Comparison of ENCODE assay signal across 9 mouse cellular contexts in genomic region chr11:61514953-61515352, GRCm38 (mm10). TPM values are rescaled to one million over a fixed set of nuclear protein-coding genes. Genes with fewer than 3 reads are reported as not detected.
A peak's percentile ranks its signal among the peaks of the same experiment; 100 is the strongest.
DNase-seq lines count a peak whose midpoint lies in the region; ATAC-seq and TF ChIP-seq lines count a peak whose summit lies in the region.
"Had no signal": no experiment of that assay in that cellular context is flagged by ENCODE, and none has a peak within 500 bp of the region (broad histone marks: within the 10 kb centered on the region; RNA-seq: fewer than 3 reads in every experiment).

No protein-coding gene starts in this region.

- H3K4me2 ChIP-seq in heart, embryonic 12.5 days: no peak overlapping the region
- H3K4me2 ChIP-seq: liver, embryonic 13.5 days had no signal

- no peak overlapping the region for H3K9ac ChIP-seq in heart, embryonic 12.5 days
- H3K9ac ChIP-seq: liver, embryonic 13.5 days had no signal

- no peak overlapping the region for H3K4me3 ChIP-seq in heart, embryonic 12.5 days
- no peak overlapping the region for H3K4me3 ChIP-seq in thymus, adult 2 months (ENCODE audit: control insufficient read depth, insufficient read depth, low read length)
- H3K4me3 ChIP-seq: liver, embryonic 13.5 days had no signal

- no peak for ATAC-seq in heart, embryonic 12.5 days (ENCODE audit: insufficient number of reproducible peaks, low FRiP score)
- no peak for ATAC-seq in activated CD4-positive, CD25-positive, alpha-beta regulatory T cell, adult 4 months

- no peak overlapping the region for H3K27ac ChIP-seq in heart, embryonic 12.5 days (ENCODE audit: poor library complexity, severe bottlenecking)
- no peak overlapping the region for H3K27ac ChIP-seq in thymus, adult 2 months (ENCODE audit: control insufficient read depth, insufficient read depth, low read length)
- H3K27ac ChIP-seq: liver, embryonic 13.5 days had no signal

- TF ChIP-seq POLR2A in thymus, adult 2 months (IDR thresholded peaks at IDR 0.05; ENCODE audit: control insufficient read depth, extremely low read depth, insufficient read depth, low read length, poor library complexity): no peak

- no peaks in the 10 kb centered on the region for H3K27me3 ChIP-seq in heart, embryonic 12.5 days (replicated peaks)
- H3K27me3 ChIP-seq in thymus, adult 2 months (ENCODE audit: control insufficient read depth, insufficient read depth, low read length): no peaks in the 10 kb centered on the region
- H3K27me3 ChIP-seq: liver, embryonic 13.5 days had no signal

- 43% methylated on average over 3 of the region's 3 CpGs for WGBS in heart, embryonic 12.5 days
- 74% methylated on average over 3 of the region's 3 CpGs for WGBS in thymus, adult 2 months

- no peak for TF ChIP-seq CTCF in thymus, adult 2 months (IDR thresholded peaks at IDR 0.05; ENCODE audit: borderline replicate concordance, control insufficient read depth, extremely low read depth, insufficient read depth, low read length, poor library complexity)

- peaks cover 19% of the 10 kb centered on the region for H3K4me1 ChIP-seq in heart, embryonic 12.5 days (replicated peaks)
- no peaks in the 10 kb centered on the region for H3K4me1 ChIP-seq in thymus, adult 2 months (replicated peaks; ENCODE audit: control insufficient read depth, insufficient read depth, low read length)
- H3K4me1 ChIP-seq: liver, embryonic 13.5 days had no signal

- intact Hi-C loops in left cerebral cortex, postnatal 25 days (cut with DNase I): no loop called here

- no peaks in the 10 kb centered on the region for H3K9me3 ChIP-seq in heart, embryonic 12.5 days (replicated peaks)
- H3K9me3 ChIP-seq: liver, embryonic 13.5 days had no signal

- DNase-seq in heart, adult 11 months: peak; percentile 91
- peak; percentile 28 for DNase-seq in thymus, adult 2 months
- DNase-seq in thymus, adult 18-20 months: no peak
- DNase-seq in embryo, embryonic 11 days: peak; percentile 62
- DNase-seq in lung, postnatal 10 days: peak; percentile 75
- DNase-seq in left cerebral cortex, postnatal 25 days (ENCODE audit: low spot score in 2 of 2): no peak
- DNase-seq: liver, embryonic 13.5 days had no signal

- H3K36me3 ChIP-seq in heart, embryonic 12.5 days: peaks cover 39% of the 10 kb centered on the region
- H3K36me3 ChIP-seq in thymus, adult 2 months (ENCODE audit: control insufficient read depth, insufficient read depth, low read length): no peaks in the 10 kb centered on the region

RNA-seq across cellular contexts. Expression of gene B9d1, which starts 10.0 kb away (rescaled TPM):
- polyA plus RNA-seq in heart, embryonic 12.5 days (2016; fragmentation: Nextera tagmentation; extraction: Ambion mirVana): 9.0 and 11.0 TPM in 2 replicates
- 11.6 and 16.0 TPM in 2 replicates for polyA plus RNA-seq in thymus, adult 2 months (2012; rRNA removed)
- 1 to 10 TPM; 2.7 to 4.5 TPM for polyA plus RNA-seq in activated CD4-positive, CD25-positive, alpha-beta regulatory T cell, adult 4 months (2017; shearing (Covaris generic))
- total RNA-seq in left cerebral cortex, postnatal 25 days (2021): 10 to 100 TPM; 43.2 to 44.9 TPM

RNA-seq across cellular contexts. Expression of gene Mapk7, which starts 20.7 kb away (rescaled TPM):
- 33.9 and 35.3 TPM in 2 replicates for polyA plus RNA-seq in heart, embryonic 12.5 days (2016; fragmentation: Nextera tagmentation; extraction: Ambion mirVana)
- 63.8 and 71.8 TPM in 2 replicates for polyA plus RNA-seq in thymus, adult 2 months (2012; rRNA removed)
- 10 to 100 TPM in 1 of 2 experiments, 1 to 10 TPM in 1; 6.1 to 13.4 TPM for polyA plus RNA-seq in activated CD4-positive, CD25-positive, alpha-beta regulatory T cell, adult 4 months (2017; shearing (Covaris generic))
- 10 to 100 TPM; 19.1 to 26.9 TPM for total RNA-seq in left cerebral cortex, postnatal 25 days (2021)

RNA-seq across cellular contexts. Expression of gene Mfap4, which starts 29.7 kb away (rescaled TPM):
- 72.4 and 76.0 TPM in 2 replicates for polyA plus RNA-seq in heart, embryonic 12.5 days (2016; fragmentation: Nextera tagmentation; extraction: Ambion mirVana)
- polyA plus RNA-seq in thymus, adult 2 months (2012; rRNA removed): 20.0 and 21.9 TPM in 2 replicates
- polyA plus RNA-seq in activated CD4-positive, CD25-positive, alpha-beta regulatory T cell, adult 4 months (2017; shearing (Covaris generic)): not detected
- total RNA-seq in left cerebral cortex, postnatal 25 days (2021): 1 to 10 TPM; 4.2 to 5.5 TPM

Comparison
In these comparisons a context has a peak if more than half of its experiments do, and no peak if none do; other contexts are left out.
1. DNase-seq: peak in heart, adult 11 months (single experiment), thymus, adult 2 months (single experiment), embryo, embryonic 11 days (single experiment) and lung, postnatal 10 days (single experiment); none in thymus, adult 18-20 months (0 of 2) and left cerebral cortex, postnatal 25 days (0 of 2).
2. RNA of gene Mfap4, which starts 29.7 kb away (polyA plus RNA-seq): 72.4 to 76.0 TPM in heart, embryonic 12.5 days and 20.0 to 21.9 TPM in thymus, adult 2 months; not detected in activated CD4-positive, CD25-positive, alpha-beta regulatory T cell, adult 4 months; every median in the first group is over 10 times any median in the second.